Mouse (Mus musculus) heart, adult 9 months (tissue): ENCODE data around the gene Grtp1.

ENCODE experiments used
- DNase-seq, 2 experiments: peaks; one replicate each; pipeline ENCODE4 v3.0.0; 2022; ENCODE audit warnings: low spot score in 2 of 2

Grtp1 gene

DNA sequence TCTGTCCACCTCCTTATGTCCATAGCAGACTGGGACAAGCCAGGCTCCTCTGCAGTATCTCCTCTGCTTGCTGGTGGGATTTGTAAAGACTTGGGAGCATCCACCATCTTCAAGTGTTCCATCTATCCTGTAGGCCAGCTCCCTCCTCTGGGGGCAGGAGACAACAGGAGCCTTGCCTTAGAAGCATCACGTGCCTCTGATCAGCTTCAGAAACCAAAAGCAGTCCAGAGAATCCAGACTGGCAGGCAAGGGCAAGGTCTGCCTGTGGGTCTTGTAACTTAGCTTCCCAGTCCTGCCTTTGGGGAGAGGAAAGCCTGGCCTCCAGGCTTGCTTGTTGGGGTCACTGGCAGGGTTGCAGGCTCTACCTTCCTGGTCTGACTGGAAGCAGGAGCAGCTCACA is 24.8 kb downstream of the Grtp1 start:
- no peak for DNase-seq

DNA sequence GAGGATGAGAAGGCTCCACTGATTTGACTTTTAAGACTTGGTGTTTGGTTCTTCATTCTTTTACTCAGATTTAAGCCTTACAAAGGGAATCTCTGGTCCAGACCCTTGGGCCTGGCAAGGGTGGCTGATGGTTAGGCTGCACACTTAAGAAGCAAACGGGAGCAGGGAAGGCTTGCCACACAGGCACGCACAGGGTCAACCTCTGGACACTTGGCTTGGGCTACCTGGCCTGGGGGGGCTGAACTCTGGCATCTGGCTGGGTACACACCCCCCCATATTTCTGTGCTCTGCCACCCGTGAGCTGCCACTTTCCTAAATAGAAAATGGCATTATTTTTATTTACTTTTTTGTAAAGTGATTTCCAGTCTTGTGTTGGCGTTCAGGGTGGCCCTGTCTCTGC is 25.6 kb downstream of the Grtp1 start:
- no peak for DNase-seq

DNA sequence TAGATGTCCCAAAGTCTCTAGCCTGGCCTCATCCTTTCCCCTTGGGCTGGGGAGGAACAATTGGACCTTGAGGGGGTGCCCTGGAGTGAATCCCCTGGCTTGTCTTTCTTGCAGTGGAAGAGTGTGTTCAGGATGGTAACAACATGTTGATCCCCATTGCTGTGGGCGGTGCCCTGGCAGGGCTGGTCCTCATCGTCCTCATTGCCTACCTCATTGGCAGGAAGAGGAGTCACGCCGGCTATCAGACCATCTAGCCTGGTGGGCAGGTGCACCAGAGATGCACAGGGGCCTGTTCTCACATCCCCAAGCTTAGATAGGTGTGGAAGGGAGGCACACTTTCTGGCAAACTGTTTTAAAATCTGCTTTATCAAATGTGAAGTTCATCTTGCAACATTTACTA is 26.1 kb downstream of the Grtp1 start:
- DNase-seq: no peak

DNA sequence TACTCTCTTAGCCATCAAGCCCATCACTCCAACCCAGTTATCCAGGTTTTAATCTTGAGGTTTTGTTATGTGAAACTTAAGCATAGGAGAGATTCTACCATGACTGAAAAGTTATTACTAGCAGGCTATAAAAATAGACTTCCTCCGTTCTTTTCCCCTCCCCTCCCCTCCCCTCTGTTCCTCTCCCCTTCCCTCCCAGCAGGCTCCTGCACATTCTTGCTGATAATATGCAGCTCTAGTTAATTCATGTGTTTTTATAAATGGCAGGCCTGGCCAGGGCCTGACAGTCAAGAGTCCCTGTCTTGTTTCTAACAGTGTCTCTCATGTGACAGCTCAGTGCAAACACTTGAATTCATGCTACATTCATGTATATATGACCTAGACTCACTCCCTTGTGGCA is 29.9 kb downstream of the Grtp1 start:
- no peak for DNase-seq

DNA sequence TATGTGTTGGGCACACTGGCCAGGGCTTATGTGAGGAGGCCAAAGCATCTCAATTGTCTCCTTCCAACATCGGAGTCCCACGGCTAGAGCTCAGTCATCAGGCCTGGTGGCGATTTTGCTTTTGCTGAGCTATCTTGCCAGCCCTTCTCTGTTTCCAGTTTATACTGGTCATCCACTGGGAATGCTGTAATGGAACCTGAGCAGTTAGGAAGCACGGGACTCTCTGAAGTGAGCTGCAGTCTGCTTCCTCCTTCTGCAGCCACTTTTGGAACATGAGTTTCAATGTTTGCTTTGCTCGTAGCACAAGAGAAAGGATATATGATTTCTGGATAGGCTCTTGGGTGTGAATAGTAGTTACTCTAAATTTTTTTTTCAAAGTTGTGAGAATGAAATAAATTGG is 36.1 kb downstream of the Grtp1 start:
- no peak for DNase-seq

DNA sequence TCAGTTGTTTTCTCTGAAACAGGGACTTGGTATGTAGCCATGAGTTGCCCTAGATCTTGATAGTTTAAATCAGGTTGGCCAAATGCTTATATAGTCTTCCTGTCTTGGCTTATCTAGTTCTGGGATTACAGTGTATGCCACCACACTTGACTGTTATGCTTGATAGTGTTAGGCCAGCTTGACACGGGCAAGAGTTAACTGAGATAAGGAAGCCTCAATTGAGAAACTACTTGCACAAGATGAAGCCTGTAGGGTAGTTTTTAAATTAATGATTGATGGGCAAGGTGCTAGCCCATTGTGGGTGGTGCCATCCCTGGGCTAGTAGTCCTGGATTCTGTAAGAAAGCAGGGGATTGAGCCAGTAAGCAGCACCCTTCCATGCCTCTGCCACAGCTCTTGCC is 36.9 kb downstream of the Grtp1 start:
- no peak for DNase-seq

DNA sequence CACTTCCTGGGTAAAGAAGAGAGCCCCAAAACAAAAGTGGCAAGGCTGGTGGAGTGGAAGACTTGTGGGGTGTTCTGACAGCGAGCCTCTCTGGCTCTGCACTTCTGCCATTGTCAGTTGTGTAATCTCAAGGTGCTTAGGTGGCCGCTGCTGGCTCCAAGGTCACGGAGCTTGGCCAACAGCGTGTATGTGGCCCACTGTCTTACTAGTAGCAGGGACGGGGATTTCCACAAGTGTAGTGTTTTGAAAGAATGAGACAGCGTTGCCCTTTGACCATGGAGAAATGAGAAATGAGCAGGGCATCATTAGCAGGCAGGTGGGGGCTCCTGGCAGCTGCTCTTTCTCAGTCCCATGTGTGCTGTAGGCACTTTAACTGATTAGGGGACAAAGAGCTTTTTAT is 38.3 kb downstream of the Grtp1 start:
- DNase-seq: no peak

DNA sequence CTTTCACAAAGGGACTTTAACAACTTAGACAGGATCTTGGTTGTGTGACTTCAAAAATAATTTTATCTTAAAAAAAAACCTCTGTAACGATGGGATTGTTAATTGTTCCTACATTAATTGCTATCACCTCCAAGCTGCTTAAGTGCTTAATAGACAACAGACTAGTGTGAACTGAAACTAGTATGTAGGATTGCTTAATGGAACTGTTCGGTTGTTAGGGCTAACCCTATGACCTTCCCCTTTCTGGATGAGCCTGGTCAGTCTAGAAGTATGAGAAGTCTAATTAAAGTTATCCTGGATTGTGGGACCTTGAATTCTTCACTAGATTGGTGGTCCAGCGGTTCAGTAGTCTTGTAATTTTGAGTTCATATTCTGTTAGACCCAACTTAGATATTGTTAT is 39.7 kb downstream of the Grtp1 start:
- no peak for DNase-seq

DNA sequence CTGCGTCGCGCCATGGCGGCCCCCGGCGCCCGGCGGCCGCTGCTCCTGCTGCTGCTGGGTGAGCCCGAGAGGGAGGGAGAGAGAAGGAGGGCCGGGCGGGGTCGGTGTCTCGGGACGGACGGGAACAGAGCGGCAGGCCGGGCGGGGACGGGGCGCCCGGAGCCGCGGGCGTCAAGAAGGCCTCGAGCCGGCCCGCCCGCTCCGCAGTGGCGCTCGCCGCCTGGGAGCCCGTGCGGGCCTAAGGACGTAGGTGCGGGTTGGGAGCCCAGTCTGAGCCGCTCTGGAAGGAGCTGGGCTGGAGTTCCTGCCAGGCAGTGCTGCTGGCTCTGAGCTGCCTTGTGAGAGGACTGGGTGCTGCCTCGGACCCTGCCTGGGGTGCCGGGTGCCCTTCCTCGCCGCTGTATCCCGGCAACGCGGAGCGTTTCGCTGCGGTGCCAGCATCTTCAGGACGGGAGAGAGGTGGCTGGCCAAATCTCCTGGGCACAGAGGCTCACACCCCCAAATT is 41.0 kb downstream of the Grtp1 start:
- peak in 1 of 2 experiments; percentile 23 for DNase-seq

DNA sequence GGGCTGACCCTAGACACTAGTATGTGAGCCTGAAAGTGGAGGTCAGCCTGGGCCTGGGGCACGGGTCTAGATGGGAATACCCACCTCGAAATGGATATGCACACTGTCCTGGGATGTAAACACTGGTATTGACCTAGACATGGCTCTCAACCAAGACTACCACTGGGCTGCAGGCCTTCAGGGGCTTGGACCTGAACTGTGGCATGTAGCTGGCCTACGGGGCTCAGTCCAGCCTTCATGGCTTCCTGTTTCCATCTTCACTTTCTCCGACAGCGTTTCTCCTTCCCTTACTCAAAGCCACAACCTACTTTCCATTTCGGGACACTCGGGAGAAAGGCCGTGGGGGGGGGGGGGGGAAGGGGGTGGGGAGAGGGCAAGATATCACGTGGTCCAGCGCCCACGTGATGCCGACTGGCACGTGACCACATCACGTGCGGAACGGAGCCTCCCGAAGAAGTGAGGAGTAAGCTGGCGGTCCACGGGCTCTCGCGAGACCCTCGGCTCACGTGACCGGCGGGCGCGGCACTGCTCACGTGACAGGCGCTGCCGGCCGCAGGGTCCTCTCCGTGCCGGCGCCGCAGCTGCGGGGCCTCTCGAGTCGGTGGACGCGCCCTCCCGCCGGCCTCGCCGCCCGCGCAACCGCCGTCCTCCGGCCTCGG is 41.6 kb downstream of the Grtp1 start, which contains the start of gene Lamp1:
TSS of gene Lamp1 (plus strand) at position 444 of the 659 bp plus-strand sequence.
- DNase-seq: peak; percentile 99

DNA sequence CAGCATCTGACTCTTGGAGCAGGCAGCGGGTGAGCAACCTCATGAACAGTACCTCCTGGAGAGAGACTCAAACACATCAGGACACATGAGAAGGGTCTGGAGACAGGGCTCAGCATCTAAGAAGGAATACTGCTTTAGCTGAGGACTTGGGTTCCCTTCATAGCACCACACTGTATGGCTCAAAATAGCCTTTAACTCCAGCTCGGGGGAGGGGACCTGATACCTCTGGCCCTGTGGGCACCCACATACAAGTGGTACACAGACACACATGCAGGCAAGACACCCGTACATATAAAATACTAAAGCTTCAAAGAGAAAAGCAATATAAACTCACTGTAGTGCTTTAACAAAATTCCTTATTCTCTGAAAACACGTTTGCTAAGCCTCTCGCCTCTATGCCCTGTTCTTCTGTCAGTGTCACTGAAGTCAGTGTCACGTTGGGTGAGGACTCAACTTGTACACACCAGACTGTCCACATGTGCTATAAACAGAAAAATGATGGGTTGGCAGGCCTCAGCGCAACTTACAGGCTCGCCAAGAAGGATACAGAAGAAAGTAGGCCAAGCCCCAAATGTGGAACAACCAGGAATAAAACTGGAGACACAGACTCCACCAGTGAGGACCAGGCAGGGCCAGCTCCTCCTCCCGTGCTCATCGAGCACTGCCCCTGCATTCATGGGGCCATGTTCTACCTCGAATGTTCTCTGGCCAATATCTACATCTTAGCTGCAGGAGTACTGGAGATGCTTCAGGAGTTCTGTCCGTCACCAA is 43.9 kb downstream of the Grtp1 start:
- peak in 1 of 2 experiments; percentile 38 for DNase-seq

DNA sequence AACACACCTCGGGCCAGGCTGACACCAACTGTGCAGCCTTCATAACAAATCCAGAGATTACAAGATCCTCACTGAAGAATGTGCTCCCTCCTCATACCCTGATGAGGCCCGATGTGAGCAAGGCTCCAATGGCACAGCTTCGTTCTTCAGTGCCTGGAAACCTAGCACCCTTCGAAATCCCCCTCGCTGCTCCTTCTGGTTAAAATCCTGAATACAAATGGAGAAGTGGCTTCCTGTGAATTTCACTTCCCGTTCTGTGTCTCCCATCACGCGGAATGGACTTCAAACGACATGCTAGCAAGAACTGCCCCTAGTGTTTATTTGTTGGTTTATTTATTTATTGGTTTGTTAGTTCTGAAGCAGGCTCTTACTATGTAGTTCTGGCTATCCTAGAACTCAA is 45.1 kb downstream of the Grtp1 start:
- DNase-seq: no peak

DNA sequence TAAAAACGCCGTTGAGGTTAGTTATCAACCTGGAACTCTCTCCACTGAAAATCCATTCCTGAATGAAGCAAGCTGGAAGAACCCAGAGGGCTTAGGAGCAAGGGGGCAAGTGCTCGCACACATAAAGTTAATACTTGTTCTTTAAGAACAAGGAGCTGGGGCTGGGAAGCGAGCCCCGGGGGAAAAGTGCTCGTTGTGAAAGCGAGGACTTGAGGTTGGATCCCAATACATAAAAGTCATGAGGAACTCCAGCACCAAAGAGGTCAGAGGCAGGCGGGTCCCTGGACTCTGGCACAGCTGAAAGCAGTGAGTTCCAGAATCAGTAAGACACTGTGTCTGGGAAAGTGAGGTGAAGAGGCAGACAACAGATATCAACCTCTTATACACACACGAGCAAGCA is 46.3 kb downstream of the Grtp1 start:
- DNase-seq: no peak

DNA sequence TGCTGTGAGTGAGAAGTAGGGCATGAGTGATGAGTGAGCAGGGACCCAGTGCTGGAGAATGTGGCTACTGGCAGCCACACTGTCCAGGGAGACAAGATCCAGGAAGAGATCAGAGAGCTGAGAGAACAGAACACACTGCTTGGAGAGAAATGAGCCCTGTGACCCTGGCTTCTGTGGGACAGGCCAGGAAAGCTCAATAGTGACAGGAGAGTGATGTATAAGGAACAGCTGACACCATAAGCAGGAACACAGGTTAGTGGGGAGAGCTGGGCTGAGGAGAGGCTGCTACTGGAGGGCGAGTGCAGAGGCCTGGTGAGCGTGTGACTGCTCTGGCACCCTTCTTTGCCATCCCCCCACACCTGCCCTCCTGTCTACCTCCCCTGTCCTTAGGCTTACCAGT is 49.5 kb downstream of the Grtp1 start:
- DNase-seq: no peak

DNA sequence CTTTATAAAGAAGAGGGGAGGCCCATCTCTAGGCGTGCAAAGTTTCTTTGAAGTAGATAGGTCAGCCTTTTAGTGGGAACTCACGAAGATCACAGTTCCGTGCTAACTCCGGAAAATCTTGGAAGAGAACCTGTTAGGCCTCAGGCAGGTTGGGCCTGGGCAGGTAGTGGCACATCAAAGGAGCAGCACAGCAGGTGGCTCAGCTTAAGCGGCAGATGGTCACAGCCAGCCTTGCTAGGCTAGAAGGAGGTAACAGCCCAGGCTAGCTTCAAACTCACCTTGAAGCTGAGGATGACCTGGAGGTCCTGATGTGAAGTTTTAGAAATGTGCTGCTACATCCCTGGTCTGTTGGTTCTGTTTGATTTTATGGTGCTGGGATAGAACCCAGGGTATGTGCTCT is 50.6 kb downstream of the Grtp1 start:
- DNase-seq: no peak

DNA sequence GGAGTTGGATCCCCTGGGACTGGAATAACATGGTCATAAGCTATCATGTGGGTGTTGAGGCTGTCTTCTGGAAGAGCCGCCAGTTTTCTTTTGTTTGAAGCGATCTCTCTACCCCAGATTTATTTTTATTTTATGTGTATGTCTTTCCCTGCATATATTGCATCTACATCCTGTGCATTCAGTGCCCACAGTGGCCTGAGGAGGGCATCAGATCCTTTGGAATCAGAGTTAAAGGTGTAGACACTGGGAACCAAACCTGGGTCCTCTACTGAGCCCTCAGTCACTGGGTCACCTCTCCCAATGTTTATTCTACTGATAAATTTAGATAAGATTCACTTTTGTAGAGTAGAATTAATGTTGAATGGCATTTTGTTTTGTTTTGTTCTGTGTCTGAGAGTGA is 51.1 kb downstream of the Grtp1 start:
- DNase-seq: no peak

DNA sequence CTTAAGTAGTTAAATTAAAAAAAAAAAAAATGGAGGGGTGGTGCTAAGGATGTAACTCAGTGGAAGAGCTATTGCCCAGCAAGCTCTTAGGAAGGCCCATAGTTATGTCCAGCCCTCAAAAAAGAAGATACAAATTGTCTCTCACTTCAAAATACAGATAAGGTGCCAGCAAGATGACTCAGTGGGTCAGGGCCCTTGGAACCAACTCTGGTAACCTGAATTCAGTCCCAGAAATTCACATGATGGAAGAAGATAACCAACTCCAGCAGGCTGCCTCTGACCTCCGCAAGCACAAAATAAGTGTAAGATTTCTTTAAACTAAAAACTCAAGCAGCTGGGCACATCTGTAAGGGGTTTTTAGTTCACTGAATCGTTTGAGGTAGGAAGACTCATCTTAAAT is 51.9 kb downstream of the Grtp1 start:
- DNase-seq: no peak

DNA sequence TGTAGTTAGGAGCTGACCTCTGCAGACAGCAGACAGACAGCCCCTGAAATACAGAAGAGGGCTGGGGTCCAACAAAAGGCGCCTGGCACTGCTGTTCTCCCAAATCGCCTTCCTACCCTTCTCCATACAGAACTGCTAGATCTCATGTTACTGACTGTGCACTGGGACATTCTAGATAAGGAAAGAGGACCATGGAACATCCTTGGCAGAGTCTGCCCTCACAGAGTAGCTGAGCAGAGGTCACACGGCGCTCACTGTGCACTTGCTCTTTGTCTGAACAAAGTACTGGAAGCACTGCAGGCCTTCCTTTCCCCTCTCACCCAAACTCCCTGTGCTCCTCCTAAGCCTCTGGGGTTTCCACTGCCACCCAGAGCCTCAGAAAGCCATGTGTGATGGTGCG is 58.7 kb downstream of the Grtp1 start:
- DNase-seq: no peak

DNA sequence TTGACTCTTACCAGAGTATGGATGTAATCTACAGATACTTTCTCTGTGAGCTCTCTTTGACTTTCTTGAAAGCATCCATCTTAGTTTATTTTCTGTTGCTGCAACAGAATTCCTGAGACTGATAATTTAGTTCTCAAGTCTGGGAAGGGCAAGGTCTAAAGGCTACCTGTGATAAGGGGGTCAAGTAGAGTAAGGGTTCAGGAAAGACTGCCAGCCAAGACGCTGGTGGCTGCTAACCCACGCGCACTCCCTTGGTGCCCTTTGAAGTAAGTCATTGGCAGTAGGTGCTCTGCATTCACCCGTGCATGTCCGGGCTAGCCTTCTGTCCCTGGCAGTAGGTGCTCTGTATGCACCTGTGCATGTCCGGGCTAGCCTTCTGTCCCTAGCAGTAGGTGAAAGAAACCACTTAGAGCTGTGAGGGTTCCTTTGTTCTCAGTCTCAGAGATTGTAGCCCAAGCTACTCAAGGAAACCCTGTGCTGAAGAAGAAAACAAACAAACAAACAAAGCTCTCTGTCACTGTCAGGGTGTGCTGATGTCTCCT is 60.7 kb downstream of the Grtp1 start:
- no peak for DNase-seq

DNA sequence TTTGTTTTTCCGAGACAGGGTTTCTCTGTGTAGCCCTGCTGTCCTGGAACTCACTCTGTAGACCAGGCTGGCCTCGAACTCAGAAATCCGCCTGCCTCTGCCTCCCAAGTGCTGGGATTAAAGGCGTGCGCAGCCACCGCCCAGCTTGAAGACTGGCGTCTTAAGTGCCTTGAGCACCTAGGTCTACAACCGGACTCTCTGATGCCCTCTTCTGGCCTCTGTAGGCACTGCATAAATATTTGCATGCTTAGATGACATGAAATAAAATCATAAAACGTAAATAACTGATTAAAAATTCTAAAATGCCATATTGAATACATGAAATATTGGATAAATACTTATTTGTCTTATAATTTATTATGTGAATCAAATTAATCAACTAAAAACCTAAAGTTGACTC is 68.2 kb downstream of the Grtp1 start:
- DNase-seq: peak in 1 of 2 experiments; percentile 39

DNA sequence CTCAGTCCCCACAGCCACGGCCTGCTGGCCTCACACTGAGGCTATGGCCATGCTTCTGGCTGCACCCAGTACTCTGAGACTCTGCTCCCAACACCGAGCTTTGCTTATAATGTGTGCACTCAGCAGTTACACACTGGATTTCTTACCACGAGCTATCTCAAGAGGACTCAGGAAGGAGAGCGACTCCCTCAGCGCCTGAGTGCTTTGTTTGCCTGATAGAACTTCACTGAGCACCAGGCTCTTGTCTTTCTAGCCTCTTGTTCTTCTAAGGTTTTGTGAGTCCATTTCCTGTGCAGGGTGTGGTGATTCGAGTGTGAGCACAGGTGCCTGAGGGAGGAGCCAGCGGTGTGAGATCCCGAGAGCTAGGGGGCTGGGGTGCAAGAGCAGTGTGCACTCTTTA is 75.5 kb downstream of the Grtp1 start:
- no peak for DNase-seq

DNA sequence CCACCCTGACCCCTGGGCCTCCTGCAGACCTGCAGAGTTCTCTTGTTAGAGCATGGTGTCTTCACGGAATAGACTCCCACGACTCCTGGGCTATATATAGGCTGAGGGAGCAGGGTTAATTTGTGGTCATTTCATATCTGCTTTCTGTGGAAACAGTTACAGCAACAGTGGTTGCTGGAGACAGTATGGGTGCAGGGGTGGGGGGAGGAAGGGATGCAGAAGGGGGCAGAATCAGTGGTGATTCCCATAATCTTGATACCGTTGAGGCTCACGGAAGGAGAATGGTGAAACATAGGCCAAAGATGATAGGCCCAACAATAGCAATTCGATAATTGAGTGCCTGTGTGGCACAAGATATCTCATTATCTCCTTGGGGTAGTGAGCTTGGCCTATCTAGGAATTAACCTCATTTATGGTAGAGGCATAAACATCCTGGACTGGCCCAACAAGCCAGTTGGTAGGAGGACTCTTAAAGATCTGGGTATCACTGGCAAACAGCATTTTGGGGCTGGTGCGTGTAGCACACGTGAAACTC is 77.5 kb downstream of the Grtp1 start:
- DNase-seq: no peak
